Mouse (Mus musculus) limb, embryonic 10.5 days (tissue): ENCODE data around the gene Skor1. TPM values are rescaled to one million over a fixed set of nuclear protein-coding genes. Genes with fewer than 3 reads are reported as not detected.

Experiments
- DNase-seq: peaks from one replicate; pipeline ENCODE4 v3.0.0-alpha.2; 2017; ENCODE audit warnings: low spot score
- H3K27ac ChIP-seq: fragments of 300-500 bp; sonication (generic); 2 replicates; pipeline ENCODE4 v1.5.1; 2016; ENCODE audit warnings: mild to moderate bottlenecking
- H3K27me3 ChIP-seq: fragments of 300-500 bp; sonication (generic); 2 replicates; pipeline ENCODE4 v1.6.1; 2016; ENCODE audit warnings: low read depth, mild to moderate bottlenecking; ENCODE audit not compliant: poor library complexity, severe bottlenecking
- H3K36me3 ChIP-seq: fragments of 300-500 bp; sonication (generic); 2 replicates; pipeline ENCODE4 v1.6.1; 2016; ENCODE audit warnings: mild to moderate bottlenecking, moderate library complexity
- H3K4me1 ChIP-seq: fragments of 300-500 bp; sonication (generic); 2 replicates; pipeline ENCODE4 v1.6.1; 2016
- H3K4me3 ChIP-seq: fragments of 300-500 bp; sonication (generic); 2 replicates; pipeline ENCODE4 v1.5.1; 2016; ENCODE audit warnings: mild to moderate bottlenecking, moderate library complexity
- H3K9me3 ChIP-seq: fragments of 300-500 bp; sonication (generic); replicated peaks from 2 replicates; pipeline ENCODE4 v1.6.1; 2016; ENCODE audit warnings: mild to moderate bottlenecking
- WGBS: fragments of 180-500 bp; shearing (Covaris S2); methylation state at CpG from one replicate; pipeline ENCODE4 v1.1.7; 2016; 5-methylcytosine and 5-hydroxymethylcytosine counted together
- polyA plus RNA-seq: library from polyadenylated mRNA; unstranded; fragments of >200 nt; fragmentation: Nextera tagmentation; extraction: Ambion mirVana; gene quantifications from 2 replicates; pipeline ENCODE4 v1.2.1, GENCODE M21; 2016

Gene Skor1
- polyA plus RNA-seq, 1 experiment from 2014 or later, result 0.14 TPM

- 2% methylated on average over 19 of the region's 19 CpGs for WGBS
- peaks cover 81% of the 10 kb centered on the region for H3K4me1 ChIP-seq
Measured at GRCm38 (mm10) chr9:63136756-63137614, 11.8 kb downstream of the Skor1 start.

DNA sequence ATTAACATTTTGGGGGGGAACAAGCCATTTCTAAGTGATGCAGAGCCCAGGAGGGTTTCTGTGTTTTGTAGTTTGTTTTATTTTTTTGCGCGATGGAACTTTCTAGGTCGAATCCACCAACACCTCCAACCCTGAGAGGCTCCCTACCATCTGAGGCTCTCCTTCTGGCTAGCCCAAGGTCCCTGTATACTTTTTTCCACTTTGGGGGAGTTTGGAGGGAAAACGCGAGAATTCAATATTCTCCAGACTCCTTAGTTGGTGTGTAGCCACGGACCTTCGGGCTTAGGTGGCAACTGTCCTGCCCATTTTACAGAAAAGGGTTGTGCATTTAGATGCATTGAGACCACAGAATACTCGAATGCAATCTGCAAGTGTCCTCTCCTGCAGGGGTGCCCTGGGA, 12.5 kb downstream of the Skor1 start:
- H3K36me3 ChIP-seq, result no peaks in the 10 kb centered on the region
- peaks cover 83% of the 10 kb centered on the region for H3K4me1 ChIP-seq
- no peak overlapping the region for H3K27ac ChIP-seq
- no peak overlapping the region for H3K4me3 ChIP-seq
- 6% methylated on average over 8 of the region's 8 CpGs for WGBS
- H3K9me3 ChIP-seq, result no peaks in the 10 kb centered on the region
- no peak for DNase-seq
- peaks cover 85% of the 10 kb centered on the region for H3K27me3 ChIP-seq

More at GRCm38 (mm10) chr9:63136756-63137614, 11.8 kb downstream of the Skor1 start:
- Histone ChIP-seq H3K9me3 (no peaks in the 10 kb centered on the region), H3K4me3 (peak overlapping the region; percentile 18), H3K36me3 (no peaks in the 10 kb centered on the region), H3K27ac (0 out of 2 replicates have a peak overlapping the region, but pooled peaks have one; percentile 30), H3K27me3 (peaks cover 87% of the 10 kb centered on the region)
- peak; percentile 68 for DNase-seq

GRCm38 (mm10) chr9:63135801-63136200, 13.0 kb downstream of the Skor1 start:
- Histone ChIP-seq H3K4me3 (peak overlapping the region; percentile 42), H3K9me3 (no peaks in the 10 kb centered on the region), H3K27me3 (peaks cover 85% of the 10 kb centered on the region), H3K36me3 (no peaks in the 10 kb centered on the region), H3K4me1 (peaks cover 83% of the 10 kb centered on the region), H3K27ac (no peak overlapping the region)
- 1% methylated on average over 16 of the region's 16 CpGs for WGBS
- peak; percentile 65 for DNase-seq

DNA sequence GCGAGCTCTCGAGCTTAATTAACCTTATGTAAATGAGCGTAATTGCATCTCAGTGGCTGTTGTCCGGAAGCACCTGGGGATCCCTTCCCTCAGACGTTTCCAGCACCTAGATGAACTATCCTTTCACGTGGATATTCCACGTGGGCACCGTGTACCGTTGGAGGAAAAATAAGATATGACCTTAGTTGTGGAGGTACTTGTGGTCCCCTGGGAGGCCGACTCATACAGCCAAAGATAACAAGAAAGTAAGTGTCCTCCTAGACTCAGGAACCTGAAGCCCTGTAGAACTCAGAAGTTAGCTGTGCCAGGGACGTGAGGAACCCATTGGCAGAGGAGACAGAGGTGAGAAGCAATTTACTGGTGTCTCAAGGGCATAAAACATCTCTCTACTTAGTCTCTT, 13.4 kb downstream of the Skor1 start:
- Histone ChIP-seq H3K9me3 (no peaks in the 10 kb centered on the region), H3K36me3 (no peaks in the 10 kb centered on the region), H3K4me1 (peaks cover 83% of the 10 kb centered on the region), H3K4me3 (peak overlapping the region; percentile 42), H3K27me3 (peaks cover 85% of the 10 kb centered on the region), H3K27ac (no peak overlapping the region)
- DNase-seq, result no peak
- 4% methylated on average over 11 of the region's 11 CpGs for WGBS

DNA sequence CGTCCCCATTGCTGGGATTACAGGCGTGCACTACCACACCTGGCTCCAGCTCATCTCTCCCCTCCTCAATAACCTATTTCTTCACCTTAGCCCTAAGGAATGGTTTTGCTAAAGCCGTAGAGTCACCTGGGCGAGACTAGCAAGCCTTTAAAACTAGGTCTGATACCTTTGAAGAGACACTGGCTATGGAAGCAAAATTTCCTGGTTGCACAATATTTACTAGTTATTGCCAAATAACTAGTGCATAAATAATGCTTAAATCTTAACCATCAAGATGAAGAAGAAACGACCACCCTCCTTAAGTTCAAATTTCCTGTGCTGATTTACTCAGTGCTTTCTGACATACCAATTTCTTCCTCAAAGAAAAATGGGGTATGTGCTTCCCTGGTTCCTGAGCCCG, 15.1 kb downstream of the Skor1 start:
- peaks cover 66% of the 10 kb centered on the region for H3K4me1 ChIP-seq
- DNase-seq, result no peak
- H3K36me3 ChIP-seq, result no peaks in the 10 kb centered on the region
- H3K27ac ChIP-seq, result no peak overlapping the region
- peak overlapping the region; percentile 77 for H3K4me3 ChIP-seq
- peaks cover 71% of the 10 kb centered on the region for H3K27me3 ChIP-seq
- 13% methylated on average over 6 of the region's 6 CpGs for WGBS
- no peaks in the 10 kb centered on the region for H3K9me3 ChIP-seq

- H3K4me3 ChIP-seq, result peak overlapping the region; percentile 77
- H3K27ac ChIP-seq, result peak overlapping the region; percentile 85
- H3K36me3 ChIP-seq, result no peaks in the 10 kb centered on the region
- peak; percentile 96 for DNase-seq
- peaks cover 64% of the 10 kb centered on the region for H3K27me3 ChIP-seq
- 1% methylated on average over 48 of the region's 48 CpGs for WGBS
- H3K4me1 ChIP-seq, result peaks cover 59% of the 10 kb centered on the region
- no peaks in the 10 kb centered on the region for H3K9me3 ChIP-seq
Measured at GRCm38 (mm10) chr9:63132673-63133601, 15.8 kb downstream of the Skor1 start.

GRCm38 (mm10) chr9:63131957-63132602, 16.7 kb downstream of the Skor1 start:
- Histone ChIP-seq H3K27ac (peak overlapping the region; percentile 85), H3K27me3 (peaks cover 56% of the 10 kb centered on the region), H3K4me1 (peaks cover 50% of the 10 kb centered on the region), H3K9me3 (no peaks in the 10 kb centered on the region), H3K4me3 (peak overlapping the region; percentile 77), H3K36me3 (no peaks in the 10 kb centered on the region)
- WGBS, result 1% methylated on average over 28 of the region's 28 CpGs
- peak; percentile 77 for DNase-seq

DNA sequence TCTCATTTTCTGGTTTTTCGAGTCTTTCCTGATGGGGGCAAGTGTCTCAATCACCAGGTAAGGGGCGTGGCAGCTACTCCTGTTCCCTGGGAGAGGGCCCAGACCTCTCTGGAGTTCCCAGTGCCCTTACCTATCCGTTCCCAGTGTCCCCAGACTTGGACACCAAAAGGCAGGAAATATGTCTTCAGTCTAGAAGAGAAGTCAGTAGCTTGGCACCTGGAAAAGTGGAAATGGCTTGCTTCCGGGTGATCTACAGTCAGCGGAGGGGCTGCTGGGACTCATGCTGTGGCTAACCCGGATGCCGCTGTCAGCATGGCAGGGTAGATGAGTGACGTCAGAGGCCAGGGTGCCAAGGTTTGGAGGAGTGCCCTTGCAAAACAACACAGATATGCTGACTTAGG, 19.1 kb downstream of the Skor1 start:
- H3K27ac ChIP-seq, result no peak overlapping the region
- H3K36me3 ChIP-seq, result no peaks in the 10 kb centered on the region
- 85% methylated on average over 8 of the region's 8 CpGs for WGBS
- no peaks in the 10 kb centered on the region for H3K9me3 ChIP-seq
- peaks cover 31% of the 10 kb centered on the region for H3K27me3 ChIP-seq
- no peak overlapping the region for H3K4me3 ChIP-seq
- no peak for DNase-seq
- peaks cover 30% of the 10 kb centered on the region for H3K4me1 ChIP-seq

- H3K36me3 ChIP-seq, result no peaks in the 10 kb centered on the region
- no peak overlapping the region for H3K4me3 ChIP-seq
- no peaks in the 10 kb centered on the region for H3K27me3 ChIP-seq
- no peak overlapping the region for H3K27ac ChIP-seq
- DNase-seq, result no peak
- peaks cover 14% of the 10 kb centered on the region for H3K4me1 ChIP-seq
- WGBS, result 50% methylated on average over 9 of the region's 9 CpGs
- no peaks in the 10 kb centered on the region for H3K9me3 ChIP-seq
Measured at GRCm38 (mm10) chr9:63124512-63124911, 24.2 kb downstream of the Skor1 start.

- H3K27ac ChIP-seq, result peak overlapping the region; percentile 87
- peak overlapping the region; percentile 57 for H3K4me3 ChIP-seq
- H3K36me3 ChIP-seq, result no peaks in the 10 kb centered on the region
- 8% methylated on average over 30 of the region's 30 CpGs for WGBS
- peaks cover 14% of the 10 kb centered on the region for H3K4me1 ChIP-seq
- H3K27me3 ChIP-seq, result no peaks in the 10 kb centered on the region
- H3K9me3 ChIP-seq, result no peaks in the 10 kb centered on the region
- peak; percentile 98 for DNase-seq
Measured at GRCm38 (mm10) chr9:63123451-63124438, 25.0 kb downstream of the Skor1 start.

GRCm38 (mm10) chr9:63122161-63122833, 26.5 kb downstream of the Skor1 start:
- no peak overlapping the region for H3K27ac ChIP-seq
- H3K27me3 ChIP-seq, result no peaks in the 10 kb centered on the region
- WGBS, result 79% methylated on average over 8 of the region's 8 CpGs

More at GRCm38 (mm10) chr9:63122161-63122833, 26.5 kb downstream of the Skor1 start:
- Histone ChIP-seq H3K36me3 (no peaks in the 10 kb centered on the region), H3K4me3 (no peak overlapping the region), H3K4me1 (peaks cover 14% of the 10 kb centered on the region), H3K9me3 (no peaks in the 10 kb centered on the region)
- DNase-seq, result no peak
